Mouse (Mus musculus): ENCODE results near the gene Ehd4. TPM values are rescaled to one million over a fixed set of nuclear protein-coding genes. Genes with fewer than 3 reads are reported as not detected.

Ehd4 gene
- polyA plus RNA-seq, 1 experiment from 2014 or later: 50.4 TPM

- Histone ChIP-seq H3K4me3 (ENCODE audit: low read length) (no peak overlapping the region), H3K4me1 (ENCODE audit: insufficient read depth, low read length) (peaks cover 10% of the 10 kb centered on the region), H3K9ac (replicated peaks; ENCODE audit: low read length) (no peak overlapping the region), H3K36me3 (ENCODE audit: insufficient read depth, low read length) (no peaks in the 10 kb centered on the region), H3K4me2 (replicated peaks; ENCODE audit: low read depth, low read length) (no peak overlapping the region), H3K27ac (ENCODE audit: low read length) (no peak overlapping the region), H3K27me3 (ENCODE audit: insufficient read depth, low read length) (peaks cover 23% of the 10 kb centered on the region; the same call in 1 of the 2 replicates), H3K9me3 (ENCODE audit: low read length) (no peaks in the 10 kb centered on the region)
- WGBS: 91% methylated on average over 4 of the region's 4 CpGs
- no peak for ATAC-seq (ENCODE audit: low FRiP score, low TSS enrichment)
Measured at GRCm38 (mm10) chr2:120074096-120074495, 80.3 kb downstream of the Ehd4 start.

- H3K27me3 ChIP-seq (ENCODE audit: insufficient read depth, low read length): peaks cover under 1% of the 10 kb centered on the region; the same call in 1 of the 2 replicates
- no peaks in the 10 kb centered on the region for H3K36me3 ChIP-seq (ENCODE audit: insufficient read depth, low read length)
- WGBS: 64% methylated on average over 8 of the region's 8 CpGs
- no peak overlapping the region for H3K27ac ChIP-seq (ENCODE audit: low read length)
- H3K9ac ChIP-seq (replicated peaks; ENCODE audit: low read length): no peak overlapping the region
- ATAC-seq (ENCODE audit: low FRiP score, low TSS enrichment): no peak
- no peaks in the 10 kb centered on the region for H3K9me3 ChIP-seq (ENCODE audit: low read length)
- no peak overlapping the region for H3K4me2 ChIP-seq (replicated peaks; ENCODE audit: low read depth, low read length)
- no peak overlapping the region for H3K4me3 ChIP-seq (ENCODE audit: low read length)
- no peaks in the 10 kb centered on the region for H3K4me1 ChIP-seq (ENCODE audit: insufficient read depth, low read length)
Measured at GRCm38 (mm10) chr2:120069466-120069990, 84.9 kb downstream of the Ehd4 start.

- Histone ChIP-seq H3K4me1 (ENCODE audit: insufficient read depth, low read length) (no peaks in the 10 kb centered on the region), H3K4me3 (ENCODE audit: low read length) (no peak overlapping the region), H3K9ac (replicated peaks; ENCODE audit: low read length) (no peak overlapping the region), H3K27ac (ENCODE audit: low read length) (no peak overlapping the region), H3K27me3 (ENCODE audit: insufficient read depth, low read length) (no peaks in the 10 kb centered on the region), H3K36me3 (ENCODE audit: insufficient read depth, low read length) (no peaks in the 10 kb centered on the region), H3K4me2 (replicated peaks; ENCODE audit: low read depth, low read length) (no peak overlapping the region), H3K9me3 (ENCODE audit: low read length) (no peaks in the 10 kb centered on the region)
- ATAC-seq (ENCODE audit: low FRiP score, low TSS enrichment): peak; percentile 65
- WGBS: 42% methylated on average over 16 of the region's 16 CpGs
Measured at GRCm38 (mm10) chr2:120068555-120069465, 85.6 kb downstream of the Ehd4 start.

GRCm38 (mm10) chr2:120066224-120066623 is 88.2 kb downstream of the Ehd4 start:
- no peak overlapping the region for H3K9ac ChIP-seq (replicated peaks; ENCODE audit: low read length)
- H3K4me3 ChIP-seq (ENCODE audit: low read length): no peak overlapping the region
- H3K4me1 ChIP-seq (ENCODE audit: insufficient read depth, low read length): peaks cover 7% of the 10 kb centered on the region
- H3K4me2 ChIP-seq (replicated peaks; ENCODE audit: low read depth, low read length): no peak overlapping the region
- no peaks in the 10 kb centered on the region for H3K36me3 ChIP-seq (ENCODE audit: insufficient read depth, low read length)
- ATAC-seq (ENCODE audit: low FRiP score, low TSS enrichment): no peak
- no peak overlapping the region for H3K27ac ChIP-seq (ENCODE audit: low read length)
- no peaks in the 10 kb centered on the region for H3K9me3 ChIP-seq (ENCODE audit: low read length)
- no peaks in the 10 kb centered on the region for H3K27me3 ChIP-seq (ENCODE audit: insufficient read depth, low read length)
- 82% methylated on average over 3 of the region's 3 CpGs for WGBS

- 91% methylated on average over 8 of the region's 10 CpGs for WGBS
- no peak for ATAC-seq (ENCODE audit: low FRiP score, low TSS enrichment)
- H3K4me1 ChIP-seq (ENCODE audit: insufficient read depth, low read length): peaks cover 16% of the 10 kb centered on the region
- no peak overlapping the region for H3K27ac ChIP-seq (ENCODE audit: low read length)
- no peak overlapping the region for H3K4me2 ChIP-seq (replicated peaks; ENCODE audit: low read depth, low read length)
- no peak overlapping the region for H3K4me3 ChIP-seq (ENCODE audit: low read length)
- no peaks in the 10 kb centered on the region for H3K27me3 ChIP-seq (ENCODE audit: insufficient read depth, low read length)
- no peaks in the 10 kb centered on the region for H3K36me3 ChIP-seq (ENCODE audit: insufficient read depth, low read length)
- no peak overlapping the region for H3K9ac ChIP-seq (replicated peaks; ENCODE audit: low read length)
- no peaks in the 10 kb centered on the region for H3K9me3 ChIP-seq (ENCODE audit: low read length)
Measured at GRCm38 (mm10) chr2:120065243-120065642, 89.2 kb downstream of the Ehd4 start.

- ATAC-seq (ENCODE audit: low FRiP score, low TSS enrichment): no peak
- Histone ChIP-seq H3K4me1 (ENCODE audit: insufficient read depth, low read length) (peaks cover 20% of the 10 kb centered on the region), H3K27me3 (ENCODE audit: insufficient read depth, low read length) (no peaks in the 10 kb centered on the region), H3K27ac (ENCODE audit: low read length) (no peak overlapping the region), H3K9me3 (ENCODE audit: low read length) (no peaks in the 10 kb centered on the region), H3K36me3 (ENCODE audit: insufficient read depth, low read length) (no peaks in the 10 kb centered on the region), H3K4me2 (replicated peaks; ENCODE audit: low read depth, low read length) (no peak overlapping the region), H3K9ac (replicated peaks; ENCODE audit: low read length) (no peak overlapping the region), H3K4me3 (ENCODE audit: low read length) (no peak overlapping the region)
- WGBS: 81% methylated on average over 6 of the region's 6 CpGs
Measured at GRCm38 (mm10) chr2:120064639-120065038, 89.8 kb downstream of the Ehd4 start.

GRCm38 (mm10) chr2:120062248-120062647 is 92.2 kb downstream of the Ehd4 start:
- 70% methylated on average over 8 of the region's 8 CpGs for WGBS
- no peaks in the 10 kb centered on the region for H3K27me3 ChIP-seq (ENCODE audit: insufficient read depth, low read length)
- H3K4me1 ChIP-seq (ENCODE audit: insufficient read depth, low read length): peaks cover 20% of the 10 kb centered on the region
- no peak for ATAC-seq (ENCODE audit: low FRiP score, low TSS enrichment)
- H3K36me3 ChIP-seq (ENCODE audit: insufficient read depth, low read length): no peaks in the 10 kb centered on the region
- H3K4me3 ChIP-seq (ENCODE audit: low read length): no peak overlapping the region
- no peak overlapping the region for H3K4me2 ChIP-seq (replicated peaks; ENCODE audit: low read depth, low read length)
- no peak overlapping the region for H3K27ac ChIP-seq (ENCODE audit: low read length)
- H3K9ac ChIP-seq (replicated peaks; ENCODE audit: low read length): no peak overlapping the region
- H3K9me3 ChIP-seq (ENCODE audit: low read length): no peaks in the 10 kb centered on the region

GRCm38 (mm10) chr2:120060651-120061050 is 93.8 kb downstream of the Ehd4 start:
- 0 out of 2 replicates have a peak overlapping the region, but pooled peaks have one; percentile 18 for H3K9ac ChIP-seq (replicated peaks; ENCODE audit: low read length)
- H3K4me1 ChIP-seq (ENCODE audit: insufficient read depth, low read length): peaks cover 20% of the 10 kb centered on the region
- 20% methylated on average over 9 of the region's 9 CpGs for WGBS
- H3K4me3 ChIP-seq (ENCODE audit: low read length): no peak overlapping the region
- H3K36me3 ChIP-seq (ENCODE audit: insufficient read depth, low read length): no peaks in the 10 kb centered on the region
- no peak overlapping the region for H3K4me2 ChIP-seq (replicated peaks; ENCODE audit: low read depth, low read length)
- peak; percentile 60 for ATAC-seq (ENCODE audit: low FRiP score, low TSS enrichment)
- H3K27ac ChIP-seq (ENCODE audit: low read length): peak overlapping the region; percentile 61
- H3K27me3 ChIP-seq (ENCODE audit: insufficient read depth, low read length): no peaks in the 10 kb centered on the region
- no peaks in the 10 kb centered on the region for H3K9me3 ChIP-seq (ENCODE audit: low read length)

GRCm38 (mm10) chr2:120060190-120060589 is 94.2 kb downstream of the Ehd4 start:
- WGBS: 26% methylated on average over 6 of the region's 6 CpGs

GRCm38 (mm10) chr2:120059466-120059865 is 94.9 kb downstream of the Ehd4 start:
- Histone ChIP-seq H3K27ac (ENCODE audit: low read length) (no peak overlapping the region), H3K4me1 (ENCODE audit: insufficient read depth, low read length) (peaks cover 20% of the 10 kb centered on the region), H3K36me3 (ENCODE audit: insufficient read depth, low read length) (no peaks in the 10 kb centered on the region), H3K9me3 (ENCODE audit: low read length) (no peaks in the 10 kb centered on the region), H3K27me3 (ENCODE audit: insufficient read depth, low read length) (no peaks in the 10 kb centered on the region), H3K4me3 (ENCODE audit: low read length) (no peak overlapping the region), H3K9ac (replicated peaks; ENCODE audit: low read length) (no peak overlapping the region), H3K4me2 (replicated peaks; ENCODE audit: low read depth, low read length) (no peak overlapping the region)
- WGBS: 92% methylated on average over 3 of the region's 3 CpGs
- ATAC-seq (ENCODE audit: low FRiP score, low TSS enrichment): no peak

More at GRCm38 (mm10) chr2:120060190-120060589, 94.2 kb downstream of the Ehd4 start:
- Histone ChIP-seq H3K27me3 (ENCODE audit: insufficient read depth, low read length) (no peaks in the 10 kb centered on the region), H3K9me3 (ENCODE audit: low read length) (no peaks in the 10 kb centered on the region), H3K36me3 (ENCODE audit: insufficient read depth, low read length) (no peaks in the 10 kb centered on the region), H3K4me2 (replicated peaks; ENCODE audit: low read depth, low read length) (no peak overlapping the region), H3K27ac (ENCODE audit: low read length) (peak overlapping the region; percentile 61), H3K4me3 (ENCODE audit: low read length) (no peak overlapping the region), H3K4me1 (ENCODE audit: insufficient read depth, low read length) (peaks cover 20% of the 10 kb centered on the region), H3K9ac (replicated peaks; ENCODE audit: low read length) (no peak overlapping the region)
- ATAC-seq (ENCODE audit: low FRiP score, low TSS enrichment): peak; percentile 72; the same call in 1 of the 2 replicates
